Mouse (Mus musculus) cerebellum, postnatal 25 days (tissue): ENCODE measurements at regions not wholly inside any gene's neighbourhood (a gene's known extent, or its start where the extent isn't known, plus 50 kb on each side); places are given as distances from the start of the nearest gene placed in this dataset.
"Not testable (repeated sequence)": the region's sequence is repeated elsewhere in the genome, so short reads cannot be mapped to it uniquely, and the experiment has no call there.

Experiments
- DNase-seq, 2 experiments: peaks; one replicate each; pipeline ENCODE4 v3.0.0; 2021; ENCODE audit warnings: mixed read lengths in 2 of 2

GRCm38 (mm10) chr8:71026424-71026890, 120.7 kb downstream of the Map1s start:
- DNase-seq = peak; percentile 31 to 32

DNA sequence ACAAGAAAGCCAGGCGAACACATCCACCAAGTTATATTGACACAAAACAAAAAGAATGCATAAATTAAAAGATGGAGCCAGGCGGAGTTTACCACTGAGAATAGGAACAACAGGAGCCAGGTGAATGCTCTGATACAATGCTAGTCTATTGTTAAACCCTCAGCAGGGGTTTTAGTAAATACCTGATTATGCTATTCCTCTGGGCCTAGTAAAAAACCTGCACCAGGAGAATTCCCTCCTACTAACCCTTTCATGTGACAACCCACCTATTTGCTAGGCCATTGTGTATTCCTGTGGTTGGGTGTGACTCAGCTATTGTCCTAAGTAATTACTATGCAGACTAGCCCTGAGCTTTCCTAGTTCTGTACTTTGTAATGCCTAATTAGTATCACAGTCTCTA, 122.8 kb downstream of the Map1s start:
- not testable (repeated sequence) for DNase-seq
